Mouse (Mus musculus) limb, embryonic 10.5 days (tissue): ENCODE data around the gene Alg5. TPM values are rescaled to one million over a fixed set of nuclear protein-coding genes. Genes with fewer than 3 reads are reported as not detected.
"Not testable (repeated sequence)": the region's sequence is repeated elsewhere in the genome, so short reads cannot be mapped to it uniquely, and the experiment has no call there.

Experiments used
- DNase-seq: peaks from one replicate; pipeline ENCODE4 v3.0.0-alpha.2; 2017; ENCODE audit warnings: low spot score
- H3K27ac ChIP-seq: fragments of 300-500 bp; sonication (generic); 2 replicates; pipeline ENCODE4 v1.5.1; 2016; ENCODE audit warnings: mild to moderate bottlenecking
- H3K27me3 ChIP-seq: fragments of 300-500 bp; sonication (generic); 2 replicates; pipeline ENCODE4 v1.6.1; 2016; ENCODE audit warnings: low read depth, mild to moderate bottlenecking; ENCODE audit not compliant: poor library complexity, severe bottlenecking
- H3K36me3 ChIP-seq: fragments of 300-500 bp; sonication (generic); 2 replicates; pipeline ENCODE4 v1.6.1; 2016; ENCODE audit warnings: mild to moderate bottlenecking, moderate library complexity
- H3K4me1 ChIP-seq: fragments of 300-500 bp; sonication (generic); 2 replicates; pipeline ENCODE4 v1.6.1; 2016
- H3K4me3 ChIP-seq: fragments of 300-500 bp; sonication (generic); 2 replicates; pipeline ENCODE4 v1.5.1; 2016; ENCODE audit warnings: mild to moderate bottlenecking, moderate library complexity
- H3K9me3 ChIP-seq: fragments of 300-500 bp; sonication (generic); replicated peaks from 2 replicates; pipeline ENCODE4 v1.6.1; 2016; ENCODE audit warnings: mild to moderate bottlenecking
- WGBS: fragments of 180-500 bp; shearing (Covaris S2); methylation state at CpG from one replicate; pipeline ENCODE4 v1.1.7; 2016; 5-methylcytosine and 5-hydroxymethylcytosine counted together
- polyA plus RNA-seq: library from polyadenylated mRNA; unstranded; fragments of >200 nt; fragmentation: Nextera tagmentation; extraction: Ambion mirVana; gene quantifications from 2 replicates; pipeline ENCODE4 v1.2.1, GENCODE M21; 2016

Gene Alg5
- 39.8 and 42.0 TPM in 2 replicates for polyA plus RNA-seq

DNA sequence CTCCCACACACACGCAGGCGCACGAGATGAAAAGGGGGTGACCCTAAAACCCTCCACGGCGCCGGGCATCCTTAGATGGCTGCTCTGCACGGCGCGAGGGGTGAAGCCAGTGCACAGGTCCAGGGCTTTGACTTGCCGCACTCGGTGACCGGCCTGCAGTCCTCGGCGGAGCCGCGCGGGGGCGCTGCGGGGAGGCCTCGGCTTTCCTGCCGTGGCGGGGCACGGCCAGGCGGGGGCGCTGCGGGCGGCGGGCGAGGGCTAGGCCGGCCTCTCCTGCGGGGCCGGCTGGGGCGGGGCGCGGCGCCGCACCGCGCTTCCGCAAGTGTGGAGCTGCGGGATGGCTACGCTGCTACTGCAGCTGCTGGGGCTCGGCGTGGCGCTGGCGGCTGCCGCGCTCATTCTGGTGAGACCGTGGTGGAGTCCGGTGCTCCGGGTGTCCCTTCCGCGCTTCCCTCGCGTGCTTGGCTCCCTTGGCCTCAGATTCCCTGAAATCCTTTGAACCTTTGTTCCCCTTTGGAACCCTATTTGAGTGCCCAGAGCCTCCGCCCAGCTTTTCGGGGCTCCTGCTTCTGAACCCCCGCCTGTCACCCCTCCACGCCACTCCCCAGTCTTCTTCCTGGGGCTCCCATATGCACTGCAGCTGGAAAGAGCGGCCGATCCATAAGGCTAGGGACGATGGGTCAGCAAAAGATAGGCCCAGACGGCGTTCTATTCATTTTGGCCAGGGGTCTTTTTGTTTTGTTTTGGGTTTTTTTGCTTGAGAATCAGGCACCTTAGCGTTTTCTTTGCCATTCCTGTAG is at the start of gene Alg5, which contains the start of gene Exosc8:
TSS of gene Alg5 (plus strand) at position 293 of the 800 bp plus-strand sequence.
TSS of gene Exosc8 (minus strand) at position 147 of the 800 bp plus-strand sequence.
- Histone ChIP-seq H3K36me3 (peaks cover 59% of the 10 kb centered on the region), H3K4me3 (peak within 1 kb of the TSS; percentile 90), H3K9me3 (no peaks in the 10 kb centered on the region), H3K27ac (peak within 1 kb of the TSS; percentile 98), H3K27me3 (no peaks in the 10 kb centered on the region), H3K4me1 (peaks cover 30% of the 10 kb centered on the region)
- under 1% methylated on average over 64 of the region's 65 CpGs for WGBS
- DNase-seq, result peak; percentile 99

DNA sequence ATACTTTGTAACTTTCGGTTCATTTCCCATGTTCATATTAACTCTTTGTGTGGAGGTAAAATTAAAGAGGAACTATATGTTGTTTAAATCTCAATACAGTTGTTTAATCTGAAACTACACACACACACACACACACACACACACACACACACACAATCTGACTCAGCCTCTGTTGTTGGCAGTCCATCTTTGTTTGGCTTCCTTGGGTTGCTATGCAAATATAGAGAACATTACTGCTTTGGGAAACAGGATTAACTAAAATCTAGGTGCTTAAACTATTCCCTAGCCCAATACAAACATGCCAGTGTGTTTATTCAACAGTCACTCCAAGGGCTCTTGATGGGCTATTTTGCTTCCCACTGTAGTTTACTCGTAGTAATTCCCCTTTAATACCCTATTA is 48.1 kb upstream of the Alg5 start:
- Histone ChIP-seq H3K36me3 (no peaks in the 10 kb centered on the region), H3K4me1 (0 out of 2 replicates have a peak, but pooled peaks cover 4% of the 10 kb centered on the region), H3K27me3 (no peaks in the 10 kb centered on the region), H3K4me3 (no peak overlapping the region), H3K9me3 (no peaks in the 10 kb centered on the region), H3K27ac (no peak overlapping the region)
- no peak for DNase-seq
- WGBS, result 72% methylated on average over 2 of the region's 2 CpGs

DNA sequence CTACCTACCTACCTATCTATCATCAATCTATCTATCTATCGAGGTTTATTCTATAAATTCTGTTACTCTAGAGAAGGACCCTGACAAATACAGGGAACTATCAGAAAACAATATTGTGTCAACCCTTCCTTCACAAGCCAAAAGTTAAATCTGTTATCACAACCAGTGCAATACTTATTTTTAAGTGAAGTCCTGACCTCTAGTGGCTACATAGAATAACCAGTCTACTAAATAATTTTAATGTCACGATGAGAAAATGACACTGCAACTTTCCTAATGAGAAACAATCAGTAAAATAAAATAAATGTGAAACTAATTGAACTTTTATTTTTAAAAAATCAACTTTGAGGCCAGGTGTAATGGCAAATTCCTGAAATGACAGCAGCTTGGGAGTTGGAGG is 46.2 kb upstream of the Alg5 start:
- H3K36me3 ChIP-seq, result no peaks in the 10 kb centered on the region
- H3K9me3 ChIP-seq, result no peaks in the 10 kb centered on the region
- WGBS, result 64% methylated on average over 2 of the region's 2 CpGs
- H3K27me3 ChIP-seq, result no peaks in the 10 kb centered on the region
- DNase-seq, result no peak
- H3K27ac ChIP-seq, result no peak overlapping the region
- H3K4me3 ChIP-seq, result no peak overlapping the region
- 0 out of 2 replicates have a peak, but pooled peaks cover 4% of the 10 kb centered on the region for H3K4me1 ChIP-seq

- Histone ChIP-seq H3K4me3 (peak within 1 kb of the TSS; percentile 77), H3K27me3 (no peaks in the 10 kb centered on the region), H3K36me3 (peaks cover 31% of the 10 kb centered on the region), H3K4me1 (0 out of 2 replicates have a peak, but pooled peaks cover 4% of the 10 kb centered on the region), H3K27ac (peak within 1 kb of the TSS; percentile 92), H3K9me3 (no peaks in the 10 kb centered on the region)
- WGBS, result 2% methylated on average over 65 of the region's 65 CpGs
- peak; percentile 97 for DNase-seq
These were observed 42.9 kb upstream of the Alg5 start, which contains the start of gene Supt20 for GRCm38 (mm10) chr3:54692202-54693055. Supt20 (plus strand) TSS chr3:54692807.

DNA sequence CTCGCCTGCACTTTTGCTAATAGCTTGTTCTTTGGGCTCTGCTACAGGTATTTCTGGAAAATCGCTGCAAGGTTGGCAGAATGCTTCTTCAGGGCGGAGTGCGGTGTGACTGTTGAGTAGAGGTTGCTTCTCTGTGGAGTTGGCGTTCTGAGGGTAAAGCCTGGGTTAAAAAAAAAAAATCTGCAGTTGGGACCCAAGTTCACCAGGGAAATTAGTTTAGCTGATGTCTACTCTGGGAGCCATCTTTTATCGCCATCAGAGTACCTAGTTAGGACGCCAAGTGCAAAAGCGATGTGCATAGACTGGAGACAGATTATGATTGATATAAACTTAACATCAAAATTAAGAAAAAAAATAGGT is 42.3 kb upstream of the Alg5 start:
- Histone ChIP-seq H3K9me3 (no peaks in the 10 kb centered on the region), H3K4me3 (peak overlapping the region; percentile 77), H3K36me3 (peaks cover 37% of the 10 kb centered on the region), H3K27me3 (no peaks in the 10 kb centered on the region), H3K27ac (peak overlapping the region; percentile 92), H3K4me1 (0 out of 2 replicates have a peak, but pooled peaks cover 4% of the 10 kb centered on the region)
- no peak for DNase-seq
- under 1% methylated on average over 8 of the region's 8 CpGs for WGBS

DNA sequence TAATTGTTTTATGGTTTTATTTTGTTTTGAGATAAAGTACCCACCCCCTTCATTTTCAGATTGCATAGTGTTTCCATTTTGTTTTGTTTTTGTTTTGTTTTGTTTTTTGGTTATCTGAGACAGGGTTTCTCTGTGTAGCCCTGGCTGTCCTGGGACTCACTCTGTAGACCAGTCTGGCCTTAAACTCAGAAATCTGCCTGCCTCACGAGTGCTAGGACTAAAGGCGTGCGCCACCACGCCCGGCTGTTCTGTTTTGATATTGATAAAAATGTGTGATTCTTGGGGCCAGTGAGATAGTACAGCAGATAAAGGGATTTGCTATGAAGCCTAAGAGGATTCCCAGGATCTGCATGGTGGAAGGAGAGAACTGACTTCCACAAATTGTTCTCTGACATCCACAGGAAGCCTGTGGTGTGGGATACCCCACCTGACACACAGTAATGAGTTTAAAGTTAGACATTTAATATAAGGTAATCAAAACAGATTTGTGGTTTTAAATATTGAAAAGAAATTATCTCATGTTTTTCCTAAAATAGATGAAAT is 35.5 kb upstream of the Alg5 start:
- no peaks in the 10 kb centered on the region for H3K9me3 ChIP-seq
- H3K27ac ChIP-seq, result no peak overlapping the region
- 79% methylated on average over 5 of the region's 5 CpGs for WGBS
- H3K4me3 ChIP-seq, result no peak overlapping the region
- H3K36me3 ChIP-seq, result peaks cover 96% of the 10 kb centered on the region
- no peaks in the 10 kb centered on the region for H3K4me1 ChIP-seq
- no peak for DNase-seq
- H3K27me3 ChIP-seq, result no peaks in the 10 kb centered on the region

- H3K9me3 ChIP-seq, DNase-seq, H3K27me3 ChIP-seq, H3K27ac ChIP-seq, H3K4me1 ChIP-seq, H3K4me3 ChIP-seq: not testable (repeated sequence)
- 94% methylated on average over 8 of the region's 8 CpGs for WGBS
- H3K36me3 ChIP-seq, result peaks cover 94% of the 10 kb centered on the region
These were observed 31.2 kb upstream of the Alg5 start for GRCm38 (mm10) chr3:54704106-54704505.

- no peak overlapping the region for H3K4me3 ChIP-seq
- 83% methylated on average over 9 of the region's 9 CpGs for WGBS
- no peak overlapping the region for H3K27ac ChIP-seq
- DNase-seq, result no peak
- H3K9me3 ChIP-seq, result no peaks in the 10 kb centered on the region
- peaks cover 98% of the 10 kb centered on the region for H3K36me3 ChIP-seq
- no peaks in the 10 kb centered on the region for H3K27me3 ChIP-seq
- H3K4me1 ChIP-seq, result no peaks in the 10 kb centered on the region; the same call in 1 of the 2 replicates
These were observed 26.4 kb upstream of the Alg5 start for GRCm38 (mm10) chr3:54708972-54709371.

GRCm38 (mm10) chr3:54714253-54714652 is 21.1 kb upstream of the Alg5 start, which contains the start of gene Gm21958:
Gm21958 (minus strand) TSS chr3:54714353.
- 94% methylated on average over 6 of the region's 6 CpGs for WGBS
- Histone ChIP-seq H3K4me1 (no peaks in the 10 kb centered on the region), H3K36me3 (peaks cover 100% of the 10 kb centered on the region)

GRCm38 (mm10) chr3:54715461-54715860 is 19.9 kb upstream of the Alg5 start:
- Histone ChIP-seq H3K9me3 (no peaks in the 10 kb centered on the region), H3K36me3 (peaks cover 95% of the 10 kb centered on the region), H3K4me3 (no peak overlapping the region), H3K4me1 (no peaks in the 10 kb centered on the region), H3K27me3 (no peaks in the 10 kb centered on the region), H3K27ac (no peak overlapping the region)
- DNase-seq, result no peak
- 96% methylated on average over 6 of the region's 6 CpGs for WGBS

More at GRCm38 (mm10) chr3:54714253-54714652, 21.1 kb upstream of the Alg5 start, which contains the start of gene Gm21958:
- no peak within 1 kb of the TSS for H3K27ac ChIP-seq
- H3K4me3 ChIP-seq, result no peak within 1 kb of the TSS
- no peaks in the 10 kb centered on the region for H3K27me3 ChIP-seq
- no peaks in the 10 kb centered on the region for H3K9me3 ChIP-seq
- no peak for DNase-seq

- Histone ChIP-seq H3K27me3 (no peaks in the 10 kb centered on the region), H3K27ac (no peak overlapping the region), H3K4me3 (no peak overlapping the region), H3K4me1 (no peaks in the 10 kb centered on the region), H3K9me3 (no peaks in the 10 kb centered on the region), H3K36me3 (peaks cover 95% of the 10 kb centered on the region)
- 86% methylated on average over 6 of the region's 6 CpGs for WGBS
- no peak for DNase-seq
These were observed 18.0 kb upstream of the Alg5 start for GRCm38 (mm10) chr3:54717348-54717747.

- Histone ChIP-seq H3K27ac (no peak overlapping the region), H3K27me3 (no peaks in the 10 kb centered on the region), H3K36me3 (peaks cover 95% of the 10 kb centered on the region), H3K9me3 (no peaks in the 10 kb centered on the region), H3K4me3 (no peak overlapping the region), H3K4me1 (no peaks in the 10 kb centered on the region)
- DNase-seq, result no peak
- WGBS, result 81% methylated on average over 3 of the region's 3 CpGs
These were observed 16.4 kb upstream of the Alg5 start for GRCm38 (mm10) chr3:54718947-54719346.
